8 mouse cellular contexts compared by ENCODE assay signal in genomic region chr8:57530666-57531349, GRCm38 (mm10). TPM values are rescaled to one million over a fixed set of nuclear protein-coding genes. Genes with fewer than 3 reads are reported as not detected.
DNase-seq lines count a peak whose midpoint lies in the region; ATAC-seq and TF ChIP-seq lines count a peak whose summit lies in the region.

No protein-coding gene starts in this region.

- H3K9me3 ChIP-seq in ES-E14 (ENCODE audit: control insufficient read depth, insufficient read depth, low read depth, low read length) = no peaks in the 10 kb centered on the region
- no peaks in the 10 kb centered on the region for H3K9me3 ChIP-seq in forebrain, embryonic 12.5 days
- no peaks in the 10 kb centered on the region; the same call in 1 of the 2 replicates for H3K9me3 ChIP-seq in heart, embryonic 16.5 days (replicated peaks; ENCODE audit: control insufficient read depth, low read length)
- H3K9me3 ChIP-seq in neural tube, embryonic 15.5 days (replicated peaks) = no peaks in the 10 kb centered on the region

- H3K9ac ChIP-seq in ES-E14 (ENCODE audit: insufficient read depth, low read depth, low read length, poor library complexity, severe bottlenecking) = no peak overlapping the region
- no peak overlapping the region for H3K9ac ChIP-seq in forebrain, embryonic 12.5 days
- H3K9ac ChIP-seq in heart, embryonic 16.5 days (ENCODE audit: low read length) = peak overlapping the region; percentile 39
- H3K9ac ChIP-seq in neural tube, embryonic 15.5 days (replicated peaks) = no peak overlapping the region

- peak; percentile 75 for TF ChIP-seq CTCF in lung, adult 2 months (IDR thresholded peaks at IDR 0.05; ENCODE audit: insufficient read depth, low read length)

- DNase-seq in ES-E14 (ENCODE audit: low read depth, low spot score) = peak; percentile 85
- DNase-seq in c-Kit-positive CD71-negative TER-119-negative erythroid progenitor cells, embryonic 14.5 days (ENCODE audit: low read depth) = peak; percentile 87
- DNase-seq in kidney, postnatal 25 days = peak; percentile 89
- DNase-seq in lung, adult 2 months = peak; percentile 84
- DNase-seq in testis, postnatal 10 days (ENCODE audit: low spot score) = peak; percentile 86

- H3K4me2 ChIP-seq in forebrain, embryonic 12.5 days = no peak overlapping the region
- H3K4me2 ChIP-seq in heart, embryonic 16.5 days (ENCODE audit: low read depth, low read length) = peak overlapping the region; percentile 61
- 0 out of 2 replicates have a peak overlapping the region, but pooled peaks have one; percentile 4 for H3K4me2 ChIP-seq in neural tube, embryonic 15.5 days

- no peak overlapping the region for H3K27ac ChIP-seq in ES-E14 (ENCODE audit: insufficient read depth, low read depth, low read length, poor library complexity, severe bottlenecking)
- no peak overlapping the region for H3K27ac ChIP-seq in forebrain, embryonic 12.5 days
- H3K27ac ChIP-seq in heart, embryonic 16.5 days (ENCODE audit: low read length) = peak overlapping the region; percentile 68
- H3K27ac ChIP-seq in neural tube, embryonic 15.5 days (replicated peaks) = no peak overlapping the region

- WGBS in forebrain, embryonic 12.5 days = 33% methylated on average over 15 of the region's 15 CpGs
- 17% methylated on average over 15 of the region's 15 CpGs for WGBS in heart, embryonic 16.5 days
- 12% methylated on average over 15 of the region's 15 CpGs for WGBS in lung, adult 2 months
- WGBS in neural tube, embryonic 15.5 days = 35% methylated on average over 15 of the region's 15 CpGs

- peaks cover 3% of the 10 kb centered on the region; the same call in 1 of the 2 replicates for H3K36me3 ChIP-seq in ES-E14 (ENCODE audit: control insufficient read depth, insufficient read depth, low read length, poor library complexity, severe bottlenecking)
- H3K36me3 ChIP-seq in forebrain, embryonic 12.5 days (replicated peaks) = peaks cover 13% of the 10 kb centered on the region
- H3K36me3 ChIP-seq in heart, embryonic 16.5 days (ENCODE audit: control insufficient read depth, insufficient read depth) = peaks cover 8% of the 10 kb centered on the region; the same call in 1 of the 2 replicates
- H3K36me3 ChIP-seq in neural tube, embryonic 15.5 days = peaks cover 13% of the 10 kb centered on the region

- no peaks in the 10 kb centered on the region for H3K4me1 ChIP-seq in ES-E14 (ENCODE audit: control insufficient read depth in 2 of 2, insufficient read depth in 2 of 2, low read length in 2 of 2, poor library complexity in 1 of 2)
- no peaks in the 10 kb centered on the region for H3K4me1 ChIP-seq in forebrain, embryonic 12.5 days
- H3K4me1 ChIP-seq in heart, embryonic 16.5 days (ENCODE audit: control insufficient read depth, insufficient read depth, low read length) = peaks cover 9% of the 10 kb centered on the region
- H3K4me1 ChIP-seq in lung, adult 2 months (ENCODE audit: control insufficient read depth, insufficient read depth, low read length) = no peaks in the 10 kb centered on the region; the same call in 1 of the 2 replicates
- H3K4me1 ChIP-seq in neural tube, embryonic 15.5 days = no peaks in the 10 kb centered on the region

- H3K27me3 ChIP-seq in forebrain, embryonic 12.5 days = no peaks in the 10 kb centered on the region
- H3K27me3 ChIP-seq in heart, embryonic 16.5 days (ENCODE audit: control insufficient read depth, insufficient read depth, low read length) = no peaks in the 10 kb centered on the region
- no peaks in the 10 kb centered on the region for H3K27me3 ChIP-seq in neural tube, embryonic 15.5 days (replicated peaks)

- in situ Hi-C loops in ES-E14 (cut with MboI; ENCODE audit: low sequenced_read_pairs in 2 of 2, unreplicated experiment in 2 of 2) = loop anchor here (5.0 to 10.0 kb wide), 2 partner anchors 99 to 264 kb away; no protein-coding TSS in a partner anchor

- ATAC-seq in forebrain, embryonic 12.5 days (ENCODE audit: low FRiP score) = peak; percentile 73
- peak; percentile 80 for ATAC-seq in heart, embryonic 16.5 days (replicated peaks; ENCODE audit: extremely low read depth, insufficient read depth, low FRiP score)
- peak; percentile 61 for ATAC-seq in neural tube, embryonic 15.5 days (ENCODE audit: low FRiP score)

- no peak for TF ChIP-seq POLR2A in lung, adult 2 months (IDR thresholded peaks at IDR 0.05; ENCODE audit: borderline replicate concordance, extremely low read depth, low read depth, low read length)

- no peak overlapping the region for H3K4me3 ChIP-seq in ES-E14 (ENCODE audit: insufficient read depth in 1 of 2, low read depth in 1 of 2, low read length in 2 of 2, poor library complexity in 1 of 2, severe bottlenecking in 1 of 2)
- no peak overlapping the region for H3K4me3 ChIP-seq in forebrain, embryonic 12.5 days (replicated peaks)
- peak overlapping the region; percentile 29 for H3K4me3 ChIP-seq in heart, embryonic 16.5 days (ENCODE audit: low read length)
- H3K4me3 ChIP-seq in lung, adult 2 months (replicated peaks; ENCODE audit: extremely low read depth, low read depth, low read length) = peak overlapping the region; percentile 64
- no peak overlapping the region for H3K4me3 ChIP-seq in neural tube, embryonic 15.5 days (replicated peaks)

TF ChIP-seq in ES-E14, 5 proteins besides CTCF, POLR2A, EP300 and RAD21:
- TF ChIP-seq MAFK (IDR thresholded peaks at IDR 0.05; ENCODE audit: insufficient read depth, low read depth, low read length) (no peak), CHD2 (IDR thresholded peaks at IDR 0.05; ENCODE audit: low read depth, low read length) (no peak), HCFC1 (IDR thresholded peaks at IDR 0.05; ENCODE audit: borderline replicate concordance, insufficient read depth, low read length) (no peak), ZC3H11A (IDR thresholded peaks at IDR 0.05; ENCODE audit: borderline replicate concordance, low read depth, low read length) (peak; percentile 98), ZNF384 (IDR thresholded peaks at IDR 0.05; ENCODE audit: low read depth, low read length) (no peak)

RNA-seq across cellular contexts. Expression of gene Hmgb2, which starts 19.1 kb away (rescaled TPM):
- 144 and 190 TPM in 2 replicates for total RNA-seq in ES-E14 (2012; rRNA removed)
- 740 and 788 TPM in 2 replicates for polyA plus RNA-seq in forebrain, embryonic 12.5 days (2016; fragmentation: Nextera tagmentation; extraction: Ambion mirVana)
- polyA plus RNA-seq in heart, embryonic 16.5 days (2015; fragmentation: Nextera tagmentation; extraction: Ambion mirVana) = 196 and 251 TPM in 2 replicates
- 4.0 and 5.8 TPM in 2 replicates for polyA plus RNA-seq in lung, adult 2 months (2012; rRNA removed)
- polyA plus RNA-seq in neural tube, embryonic 15.5 days (2015; fragmentation: Nextera tagmentation; extraction: Ambion mirVana) = 41.8 and 135 TPM in 2 replicates

RNA-seq across cellular contexts. Expression of gene Sap30, which starts 43.1 kb away (rescaled TPM):
- total RNA-seq in ES-E14 (2012; rRNA removed) = 61.5 and 76.8 TPM in 2 replicates
- 128 and 131 TPM in 2 replicates for polyA plus RNA-seq in forebrain, embryonic 12.5 days (2016; fragmentation: Nextera tagmentation; extraction: Ambion mirVana)
- polyA plus RNA-seq in heart, embryonic 16.5 days (2015; fragmentation: Nextera tagmentation; extraction: Ambion mirVana) = 44.3 and 44.5 TPM in 2 replicates
- polyA plus RNA-seq in lung, adult 2 months (2012; rRNA removed) = 6.3 and 9.4 TPM in 2 replicates
- 25.0 and 26.2 TPM in 2 replicates for polyA plus RNA-seq in neural tube, embryonic 15.5 days (2015; fragmentation: Nextera tagmentation; extraction: Ambion mirVana)

Comparison
In these comparisons a context has a peak if more than half of its experiments do, and no peak if none do; other contexts are left out.
1. H3K4me3 ChIP-seq: peak in heart, embryonic 16.5 days (single experiment) and lung, adult 2 months (single experiment); none in ES-E14 (0 of 2), forebrain, embryonic 12.5 days (single experiment) and neural tube, embryonic 15.5 days (single experiment).
2. Peak in every context shown above with its lines, with median percentiles within 50 percentile points of each other: DNase-seq and ATAC-seq.